Mouse (Mus musculus) hindbrain, embryonic 11.5 days (tissue): Measurements from ENCODE around the gene Ccdc86. TPM values are rescaled to one million over a fixed set of nuclear protein-coding genes. Genes with fewer than 3 reads are reported as not detected.

ENCODE experiments used
- ATAC-seq: fragments of 200-750 bp; cut with Nextera tagmentation; 2 replicates; pipeline ENCODE4 v1.8.0; 2017; ENCODE audit warnings: mild to moderate bottlenecking, moderate TSS enrichment, moderate library complexity; ENCODE audit not compliant: low FRiP score
- DNase-seq: peaks from one replicate; pipeline ENCODE4 v3.0.0-alpha.2; 2015; ENCODE audit warnings: low spot score
- H3K27ac ChIP-seq: fragments of 300-500 bp; sonication (generic); 2 replicates; pipeline ENCODE4 v1.5.1; 2014; ENCODE audit warnings: mild to moderate bottlenecking, low read depth, low read length
- H3K27me3 ChIP-seq: fragments of 300-500 bp; sonication (generic); 2 replicates; pipeline ENCODE4 v1.6.1; 2014; ENCODE audit warnings: mild to moderate bottlenecking, low read length, moderate library complexity, mixed read lengths; ENCODE audit not compliant: control insufficient read depth, insufficient read depth
- H3K36me3 ChIP-seq: fragments of 300-500 bp; sonication (generic); 2 replicates; pipeline ENCODE4 v1.6.1; 2014; ENCODE audit warnings: mild to moderate bottlenecking, low read length, moderate library complexity, mixed read lengths; ENCODE audit not compliant: control insufficient read depth, insufficient read depth
- H3K4me1 ChIP-seq: fragments of 300-500 bp; sonication (generic); replicated peaks from 2 replicates; pipeline ENCODE4 v1.6.1; 2014; ENCODE audit warnings: low read length, mixed read lengths; ENCODE audit not compliant: control insufficient read depth, insufficient read depth
- H3K4me2 ChIP-seq: fragments of 300-500 bp; sonication (generic); replicated peaks from 2 replicates; pipeline ENCODE4 v1.6.1; 2014; ENCODE audit warnings: mild to moderate bottlenecking, low read depth, low read length
- H3K4me3 ChIP-seq: fragments of 300-500 bp; sonication (generic); 2 replicates; pipeline ENCODE4 v1.5.1; 2014; ENCODE audit warnings: low read depth, low read length
- H3K9ac ChIP-seq: fragments of 300-500 bp; sonication (generic); 2 replicates; pipeline ENCODE4 v1.6.1; 2014; ENCODE audit warnings: low read depth, low read length
- H3K9me3 ChIP-seq: fragments of 300-500 bp; sonication (generic); 2 replicates; pipeline ENCODE4 v1.6.1; 2016; ENCODE audit warnings: low read length; ENCODE audit not compliant: control insufficient read depth
- WGBS: fragments of 180-500 bp; shearing (Covaris S2); extraction: QIAGEN DNeasy Blood & Tissue Kit; methylation state at CpG from one replicate; pipeline ENCODE4 v1.1.7; 2014; 5-methylcytosine and 5-hydroxymethylcytosine counted together
- polyA plus RNA-seq: library from polyadenylated mRNA; unstranded; fragments of >200 nt; fragmentation: Nextera tagmentation; extraction: Ambion mirVana; gene quantifications from 2 replicates; pipeline ENCODE4 v1.2.1, GENCODE M21; 2014

Ccdc86 gene
- 17.5 and 20.1 TPM in 2 replicates for polyA plus RNA-seq

- H3K27ac ChIP-seq: no peak within 1 kb of the TSS
- H3K9ac ChIP-seq: peak within 1 kb of the TSS; percentile 62
- peak within 1 kb of the TSS; percentile 93 for H3K4me2 ChIP-seq
- no peaks in the 10 kb centered on the region for H3K27me3 ChIP-seq
- peak within 1 kb of the TSS; percentile 67 for H3K4me3 ChIP-seq
- H3K36me3 ChIP-seq: no peaks in the 10 kb centered on the region; the same call in 1 of the 2 replicates
- peaks cover 10% of the 10 kb centered on the region for H3K4me1 ChIP-seq
- under 1% methylated on average over 30 of the region's 30 CpGs for WGBS
- no peaks in the 10 kb centered on the region for H3K9me3 ChIP-seq
- ATAC-seq (peak; percentile 98), DNase-seq (peak; percentile 99)
Measured at GRCm38 (mm10) chr19:10949112-10949511, at the start of gene Ccdc86. TSS of gene Ccdc86 (minus strand) at chr19:10949266.

- 85% methylated on average over 7 of the region's 7 CpGs for WGBS
- Histone ChIP-seq H3K9ac (no peak within 1 kb of the TSS), H3K36me3 (no peaks in the 10 kb centered on the region), H3K4me3 (no peak within 1 kb of the TSS), H3K27ac (no peak within 1 kb of the TSS), H3K9me3 (no peaks in the 10 kb centered on the region), H3K27me3 (no peaks in the 10 kb centered on the region), H3K4me2 (no peak within 1 kb of the TSS), H3K4me1 (no peaks in the 10 kb centered on the region)
- DNase-seq: no peak
- ATAC-seq: no peak
Measured at GRCm38 (mm10) chr19:10993150-10993549, 44.1 kb upstream of the Ccdc86 start, which contains the start of gene Ms4a15. TSS of gene Ms4a15 (minus strand) at chr19:10993250.

- no peaks in the 10 kb centered on the region for H3K36me3 ChIP-seq
- H3K4me1 ChIP-seq: no peaks in the 10 kb centered on the region
- H3K4me3 ChIP-seq: no peak overlapping the region
- H3K27ac ChIP-seq: no peak overlapping the region
- DNase-seq (no peak), ATAC-seq (no peak)
- H3K27me3 ChIP-seq: no peaks in the 10 kb centered on the region
- no peak overlapping the region for H3K4me2 ChIP-seq
- no peaks in the 10 kb centered on the region for H3K9me3 ChIP-seq
- H3K9ac ChIP-seq: no peak overlapping the region
Measured at GRCm38 (mm10) chr19:10991911-10992310, 42.8 kb upstream of the Ccdc86 start.

GRCm38 (mm10) chr19:10990751-10991150 lies 41.7 kb upstream of the Ccdc86 start:
- Histone ChIP-seq H3K27ac (no peak overlapping the region), H3K9me3 (no peaks in the 10 kb centered on the region), H3K27me3 (no peaks in the 10 kb centered on the region), H3K36me3 (no peaks in the 10 kb centered on the region), H3K4me1 (no peaks in the 10 kb centered on the region), H3K4me3 (no peak overlapping the region), H3K4me2 (no peak overlapping the region), H3K9ac (no peak overlapping the region)
- ATAC-seq (no peak), DNase-seq (no peak)
- 63% methylated on average over 1 of the region's 1 CpGs for WGBS

GRCm38 (mm10) chr19:10988563-10988962 lies 39.5 kb upstream of the Ccdc86 start:
- Histone ChIP-seq H3K4me1 (no peaks in the 10 kb centered on the region), H3K36me3 (no peaks in the 10 kb centered on the region), H3K27me3 (no peaks in the 10 kb centered on the region), H3K4me3 (no peak overlapping the region), H3K27ac (no peak overlapping the region), H3K9ac (no peak overlapping the region), H3K9me3 (no peaks in the 10 kb centered on the region), H3K4me2 (no peak overlapping the region)
- 80% methylated on average over 1 of the region's 1 CpGs for WGBS
- no peak for ATAC-seq
- DNase-seq: no peak

GRCm38 (mm10) chr19:10985889-10986288 lies 36.8 kb upstream of the Ccdc86 start:
- no peak overlapping the region for H3K9ac ChIP-seq
- no peaks in the 10 kb centered on the region for H3K4me1 ChIP-seq
- H3K27me3 ChIP-seq: no peaks in the 10 kb centered on the region
- ATAC-seq (no peak), DNase-seq (no peak)
- no peak overlapping the region for H3K4me2 ChIP-seq
- H3K4me3 ChIP-seq: no peak overlapping the region
- no peaks in the 10 kb centered on the region for H3K9me3 ChIP-seq
- H3K27ac ChIP-seq: no peak overlapping the region
- no peaks in the 10 kb centered on the region for H3K36me3 ChIP-seq
- WGBS: 92% methylated on average over 4 of the region's 4 CpGs

GRCm38 (mm10) chr19:10984551-10984950 lies 35.5 kb upstream of the Ccdc86 start:
- Histone ChIP-seq H3K4me2 (no peak overlapping the region), H3K27ac (no peak overlapping the region), H3K4me1 (no peaks in the 10 kb centered on the region), H3K36me3 (no peaks in the 10 kb centered on the region), H3K27me3 (no peaks in the 10 kb centered on the region), H3K9me3 (no peaks in the 10 kb centered on the region), H3K4me3 (no peak overlapping the region), H3K9ac (no peak overlapping the region)
- ATAC-seq (no peak), DNase-seq (no peak)
- 75% methylated on average over 13 of the region's 13 CpGs for WGBS

GRCm38 (mm10) chr19:10983146-10983545 lies 34.1 kb upstream of the Ccdc86 start:
- no peaks in the 10 kb centered on the region for H3K36me3 ChIP-seq
- no peaks in the 10 kb centered on the region for H3K27me3 ChIP-seq
- no peak for ATAC-seq
- WGBS: 26% methylated on average over 14 of the region's 14 CpGs
- H3K27ac ChIP-seq: no peak overlapping the region
- no peaks in the 10 kb centered on the region for H3K9me3 ChIP-seq
- no peak overlapping the region for H3K9ac ChIP-seq
- no peaks in the 10 kb centered on the region for H3K4me1 ChIP-seq
- H3K4me2 ChIP-seq: no peak overlapping the region
- H3K4me3 ChIP-seq: no peak overlapping the region
- DNase-seq: peak; percentile 55

- Histone ChIP-seq H3K4me2 (no peak overlapping the region), H3K27ac (no peak overlapping the region), H3K9ac (no peak overlapping the region), H3K9me3 (no peaks in the 10 kb centered on the region), H3K36me3 (no peaks in the 10 kb centered on the region), H3K27me3 (no peaks in the 10 kb centered on the region), H3K4me1 (no peaks in the 10 kb centered on the region), H3K4me3 (no peak overlapping the region)
- ATAC-seq: no peak
- DNase-seq: no peak
- 90% methylated on average over 5 of the region's 5 CpGs for WGBS
Measured at GRCm38 (mm10) chr19:10980210-10980609, 31.1 kb upstream of the Ccdc86 start.
